Mouse (Mus musculus) liver, embryonic 14.5 days (tissue): ENCODE measurements at regions not wholly inside any gene's neighbourhood (a gene's known extent, or its start where the extent isn't known, plus 50 kb on each side); places are given as distances from the start of the nearest gene placed in this dataset.

ENCODE experiments used
- ATAC-seq: fragments of 200-750 bp; cut with Nextera tagmentation; 2 replicates; pipeline ENCODE4 v1.8.0; 2017; ENCODE audit warnings: moderate number of reproducible peaks, mild to moderate bottlenecking, moderate library complexity; ENCODE audit not compliant: insufficient read depth
- DNase-seq, 3 experiments: peaks; one replicate each; pipeline ENCODE4 v3.0.0-alpha.2; 2012 to 2013; ENCODE audit warnings: low read depth in 3 of 3, low spot score in 3 of 3
- H3K27ac ChIP-seq: fragments of 300-500 bp; sonication (generic); 2 replicates; pipeline ENCODE4 v1.5.1; 2014; ENCODE audit warnings: moderate library complexity, mild to moderate bottlenecking, control low read depth, inconsistent platforms
- H3K27me3 ChIP-seq: fragments of 300-500 bp; sonication (generic); 2 replicates; pipeline ENCODE4 v1.6.1; 2014; ENCODE audit warnings: mild to moderate bottlenecking, low read length, moderate library complexity; ENCODE audit not compliant: control insufficient read depth, insufficient read depth
- H3K36me3 ChIP-seq: fragments of 300-500 bp; sonication (generic); replicated peaks from 2 replicates; pipeline ENCODE4 v1.6.1; 2014; ENCODE audit warnings: low read depth; ENCODE audit not compliant: control insufficient read depth, insufficient read depth
- H3K4me1 ChIP-seq, 2 experiments: fragments of 200-500 bp in 1 of 2; fragments of 300-500 bp in 1 of 2; sonication (generic) in 1 of 2; replicated peaks; 2 replicates each; pipeline ENCODE4 v1.6.1; 2012 to 2014; ENCODE audit warnings: antibody characterized with exemption in 1 of 2, inconsistent platforms in 1 of 2, low read length in 1 of 2; ENCODE audit not compliant: control insufficient read depth in 2 of 2, insufficient read depth in 2 of 2
- H3K4me2 ChIP-seq: fragments of 300-500 bp; sonication (generic); 2 replicates; pipeline ENCODE4 v1.6.1; 2014; ENCODE audit warnings: low read depth, mild to moderate bottlenecking, control low read depth, moderate library complexity
- H3K4me3 ChIP-seq, 2 experiments: fragments of 200-500 bp in 1 of 2; fragments of 300-500 bp in 1 of 2; sonication (generic) in 1 of 2; 2 replicates each; pipeline ENCODE4 v1.5.1; 2012 to 2014; ENCODE audit warnings: low read depth in 2 of 2, low read length in 2 of 2, mild to moderate bottlenecking in 2 of 2, control low read depth in 1 of 2, inconsistent platforms in 1 of 2, moderate library complexity in 1 of 2; ENCODE audit not compliant: insufficient read depth in 1 of 2
- H3K9ac ChIP-seq: fragments of 300-500 bp; sonication (generic); replicated peaks from 2 replicates; pipeline ENCODE4 v1.6.1; 2014; ENCODE audit warnings: mild to moderate bottlenecking, control low read depth, moderate library complexity
- H3K9me3 ChIP-seq: fragments of 300-500 bp; sonication (generic); 2 replicates; pipeline ENCODE4 v1.6.1; 2016; ENCODE audit warnings: low read length, mixed read lengths; ENCODE audit not compliant: control insufficient read depth
- CTCF ChIP-seq: IDR thresholded peaks from 2 replicates; pipeline ENCODE4 v1.5.1; 2016; ENCODE audit warnings: antibody characterized with exemption, low read depth, control low read depth
- EP300 ChIP-seq: IDR thresholded peaks from 2 replicates; pipeline ENCODE4 v1.6.1; 2016; ENCODE audit warnings: antibody characterized with exemption, low read depth
- WGBS: fragments of 180-500 bp; shearing (Covaris S2); extraction: QIAGEN DNeasy Blood & Tissue Kit; methylation state at CpG from one replicate; pipeline ENCODE4 v1.1.7; 2014; ENCODE audit not compliant: insufficient replicate concordance; 5-methylcytosine and 5-hydroxymethylcytosine counted together

GRCm38 (mm10) chr3:149581141-149581540 lies 590.8 kb upstream of the Adgrl2 start:
- Histone ChIP-seq H3K9ac (no peak overlapping the region), H3K9me3 (no peaks in the 10 kb centered on the region), H3K27ac (no peak overlapping the region), H3K27me3 (no peaks in the 10 kb centered on the region), H3K4me1 (no peaks in the 10 kb centered on the region), H3K4me2 (no peak overlapping the region), H3K36me3 (no peaks in the 10 kb centered on the region), H3K4me3 (no peak overlapping the region)
- ATAC-seq, result no peak
- no peak for TF ChIP-seq CTCF
- 50% methylated on average over 3 of the region's 3 CpGs for whole genome bisulfite sequencing
- no peak for DNase-seq

- no peak overlapping the region for H3K27ac ChIP-seq
- no peaks in the 10 kb centered on the region for H3K36me3 ChIP-seq
- 67% methylated on average over 3 of the region's 3 CpGs for WGBS
- H3K9me3 ChIP-seq, result no peaks in the 10 kb centered on the region
- DNase-seq, result no peak
- no peak overlapping the region for H3K4me2 ChIP-seq
- no peaks in the 10 kb centered on the region for H3K4me1 ChIP-seq
- no peak overlapping the region for H3K9ac ChIP-seq
- no peak overlapping the region for H3K4me3 ChIP-seq
- ATAC-seq, result no peak
- TF ChIP-seq EP300 (no peak), CTCF (no peak)
- H3K27me3 ChIP-seq, result no peaks in the 10 kb centered on the region
Observed at GRCm38 (mm10) chr3:149575678-149576077, 585.3 kb upstream of the Adgrl2 start.

GRCm38 (mm10) chr3:149566853-149567252 lies 576.5 kb upstream of the Adgrl2 start:
- Histone ChIP-seq H3K4me2 (no peak overlapping the region), H3K27me3 (no peaks in the 10 kb centered on the region), H3K9ac (no peak overlapping the region), H3K27ac (no peak overlapping the region), H3K9me3 (no peaks in the 10 kb centered on the region), H3K36me3 (no peaks in the 10 kb centered on the region), H3K4me3 (no peak overlapping the region), H3K4me1 (no peaks in the 10 kb centered on the region)
- DNase-seq, result no peak
- WGBS, result 52% methylated on average over 6 of the region's 6 CpGs
- TF ChIP-seq EP300 (no peak), CTCF (no peak)
- no peak for ATAC-seq

GRCm38 (mm10) chr3:149550231-149550951 lies 560.0 kb upstream of the Adgrl2 start:
- Histone ChIP-seq H3K9me3 (no peaks in the 10 kb centered on the region), H3K4me1 (no peaks in the 10 kb centered on the region), H3K27ac (no peak overlapping the region), H3K27me3 (no peaks in the 10 kb centered on the region), H3K36me3 (no peaks in the 10 kb centered on the region), H3K9ac (no peak overlapping the region), H3K4me3 (no peak overlapping the region), H3K4me2 (no peak overlapping the region)
- no peak for TF ChIP-seq CTCF
- no peak for TF ChIP-seq EP300
- WGBS, result 58% methylated on average over 9 of the region's 9 CpGs
- no peak for ATAC-seq
- no peak for DNase-seq

GRCm38 (mm10) chr3:149547045-149547444 lies 556.7 kb upstream of the Adgrl2 start:
- H3K27ac ChIP-seq, result no peak overlapping the region
- no peaks in the 10 kb centered on the region for H3K4me1 ChIP-seq
- WGBS, result 41% methylated on average over 6 of the region's 6 CpGs
- TF ChIP-seq EP300 (no peak), CTCF (peak; percentile 9; the same call in 1 of the 2 replicates)
- DNase-seq, result peak in 2 of 3 experiments; percentile 2 to 12
- no peak overlapping the region for H3K4me3 ChIP-seq
- no peak for ATAC-seq
- no peaks in the 10 kb centered on the region for H3K27me3 ChIP-seq
- H3K9me3 ChIP-seq, result no peaks in the 10 kb centered on the region
- H3K4me2 ChIP-seq, result no peak overlapping the region
- no peaks in the 10 kb centered on the region for H3K36me3 ChIP-seq
- H3K9ac ChIP-seq, result no peak overlapping the region
